Mouse (Mus musculus): ENCODE data around the gene Cln6. TPM values are rescaled to one million over a fixed set of nuclear protein-coding genes. Genes with fewer than 3 reads are reported as not detected.

The Cln6 gene
- polyA plus RNA-seq, 1 experiment from 2014 or later, result 17.3 TPM

DNA sequence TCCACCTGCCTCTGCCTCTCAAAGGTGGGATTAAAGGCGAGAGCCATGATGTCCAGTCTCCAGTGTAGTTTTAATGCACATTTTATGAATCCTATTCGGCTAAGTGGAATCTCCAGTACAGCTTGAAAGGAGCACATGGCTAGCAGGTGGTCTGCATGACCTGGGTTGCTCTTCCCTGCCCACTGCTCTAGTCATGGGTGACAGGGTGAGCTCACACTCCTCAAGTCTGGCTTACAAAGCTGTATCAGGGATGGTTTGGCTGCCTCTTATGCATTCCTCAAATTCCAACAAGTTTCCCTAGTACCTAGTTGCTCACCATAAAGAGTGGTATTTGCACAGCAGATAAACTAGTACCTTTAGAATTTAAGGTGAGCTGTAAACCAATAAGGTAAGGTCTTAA is 39.2 kb downstream of the Cln6 start:
- Histone ChIP-seq H3K4me1 (ENCODE audit: control insufficient read depth, insufficient read depth, low read length) (no peaks in the 10 kb centered on the region), H3K27ac (replicated peaks; ENCODE audit: low read depth, low read length) (no peak overlapping the region), H3K9ac (ENCODE audit: low read length) (no peak overlapping the region), H3K36me3 (ENCODE audit: control insufficient read depth, insufficient read depth, low read length) (0 out of 2 replicates have a peak, but pooled peaks cover 3% of the 10 kb centered on the region), H3K9me3 (ENCODE audit: control insufficient read depth, low read length) (no peaks in the 10 kb centered on the region), H3K4me2 (ENCODE audit: low read depth, severe bottlenecking) (no peak overlapping the region), H3K27me3 (ENCODE audit: control insufficient read depth, insufficient read depth, low read length) (no peaks in the 10 kb centered on the region), H3K4me3 (ENCODE audit: low read depth, low read length) (no peak overlapping the region)
- 80% methylated on average over 2 of the region's 2 CpGs for WGBS
- DNase-seq (ENCODE audit: low spot score), result no peak
- ATAC-seq (ENCODE audit: insufficient number of reproducible peaks, low FRiP score, low TSS enrichment, low read depth), result no peak

GRCm38 (mm10) chr9:62881871-62882270 is 43.3 kb downstream of the Cln6 start:
- Histone ChIP-seq H3K4me3 (ENCODE audit: low read depth, low read length) (no peak overlapping the region), H3K4me1 (ENCODE audit: control insufficient read depth, insufficient read depth, low read length) (no peaks in the 10 kb centered on the region), H3K27me3 (ENCODE audit: control insufficient read depth, insufficient read depth, low read length) (no peaks in the 10 kb centered on the region), H3K4me2 (ENCODE audit: low read depth, severe bottlenecking) (no peak overlapping the region), H3K9me3 (ENCODE audit: control insufficient read depth, low read length) (no peaks in the 10 kb centered on the region), H3K27ac (replicated peaks; ENCODE audit: low read depth, low read length) (no peak overlapping the region), H3K36me3 (ENCODE audit: control insufficient read depth, insufficient read depth, low read length) (peaks cover 3% of the 10 kb centered on the region; the same call in 1 of the 2 replicates), H3K9ac (ENCODE audit: low read length) (no peak overlapping the region)
- DNase-seq (ENCODE audit: low spot score) (no peak), ATAC-seq (ENCODE audit: insufficient number of reproducible peaks, low FRiP score, low TSS enrichment, low read depth) (no peak)
- WGBS, result 81% methylated on average over 12 of the region's 12 CpGs

- ATAC-seq (ENCODE audit: insufficient number of reproducible peaks, low FRiP score, low TSS enrichment, low read depth) (no peak), DNase-seq (ENCODE audit: low spot score) (no peak)
- Histone ChIP-seq H3K4me2 (ENCODE audit: low read depth, severe bottlenecking) (no peak overlapping the region), H3K27me3 (ENCODE audit: control insufficient read depth, insufficient read depth, low read length) (no peaks in the 10 kb centered on the region), H3K4me1 (ENCODE audit: control insufficient read depth, insufficient read depth, low read length) (no peaks in the 10 kb centered on the region), H3K9ac (ENCODE audit: low read length) (no peak overlapping the region), H3K4me3 (ENCODE audit: low read depth, low read length) (no peak overlapping the region), H3K27ac (replicated peaks; ENCODE audit: low read depth, low read length) (no peak overlapping the region), H3K9me3 (ENCODE audit: control insufficient read depth, low read length) (no peaks in the 10 kb centered on the region), H3K36me3 (ENCODE audit: control insufficient read depth, insufficient read depth, low read length) (peaks cover 13% of the 10 kb centered on the region)
- 81% methylated on average over 1 of the region's 1 CpGs for WGBS
Observed at GRCm38 (mm10) chr9:62894486-62894885, 55.9 kb downstream of the Cln6 start.

Other genes starting within 250 kb of the Cln6 start
- 3.5 and 4.2 TPM in 2 replicates for gene Itga11, start 161.0 kb upstream of the Cln6 start, polyA plus RNA-seq (2014; fragmentation: Nextera tagmentation; extraction: Ambion mirVana)
- gene Fem1b, start 26.9 kb upstream of the Cln6 start, polyA plus RNA-seq (2014; fragmentation: Nextera tagmentation; extraction: Ambion mirVana), result 36.6 and 42.2 TPM in 2 replicates
- 4.7 and 4.9 TPM in 2 replicates for gene Calml4, start 19.3 kb downstream of the Cln6 start, polyA plus RNA-seq (2014; fragmentation: Nextera tagmentation; extraction: Ambion mirVana)
- gene Pias1, start 149.1 kb downstream of the Cln6 start, polyA plus RNA-seq (2014; fragmentation: Nextera tagmentation; extraction: Ambion mirVana), result 56.5 and 69.6 TPM in 2 replicates

Data from limb, embryonic 11.5 days (tissue).